Mouse (Mus musculus): ENCODE measurements around the gene Pigm.

Gene Pigm

GRCm38 (mm10) chr1:172413491-172414230 is 37.3 kb downstream of the Pigm start:
- no peak for ATAC-seq (ENCODE audit: low TSS enrichment)

GRCm38 (mm10) chr1:172414231-172414585 is 37.9 kb downstream of the Pigm start:
- ATAC-seq (ENCODE audit: low TSS enrichment): no peak

- no peak for ATAC-seq (ENCODE audit: low TSS enrichment)
Observed at GRCm38 (mm10) chr1:172415061-172415460, 38.7 kb downstream of the Pigm start.

GRCm38 (mm10) chr1:172418173-172418572 is 41.8 kb downstream of the Pigm start:
- no peak for ATAC-seq (ENCODE audit: low TSS enrichment)

- ATAC-seq (ENCODE audit: low TSS enrichment): no peak
Observed at GRCm38 (mm10) chr1:172418642-172419041, 42.3 kb downstream of the Pigm start.

- ATAC-seq (ENCODE audit: low TSS enrichment): no peak
Observed at GRCm38 (mm10) chr1:172420181-172420580, 43.8 kb downstream of the Pigm start.

DNA sequence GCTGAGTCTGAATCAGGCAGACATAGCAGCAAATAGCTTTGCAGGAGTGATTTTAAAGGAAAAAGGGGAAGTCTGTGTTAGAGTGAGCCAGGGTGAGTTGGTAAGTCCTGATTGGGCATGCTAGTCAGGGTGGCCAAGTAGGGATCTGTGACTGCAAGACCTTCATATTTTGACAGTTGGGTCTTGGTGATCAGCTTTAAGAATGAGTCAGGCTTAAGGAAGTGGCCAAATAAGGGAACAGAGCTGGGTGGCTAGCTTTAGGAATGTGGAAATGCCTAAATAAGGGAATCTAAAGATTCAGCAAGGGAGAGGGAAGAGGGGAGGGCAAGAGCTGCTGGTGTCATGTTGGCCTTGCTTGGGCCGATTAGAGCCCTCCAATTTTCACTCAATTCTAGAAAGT is 47.0 kb downstream of the Pigm start:
- no peak for ATAC-seq (ENCODE audit: low TSS enrichment)

- no peak for ATAC-seq (ENCODE audit: low TSS enrichment)
Observed at GRCm38 (mm10) chr1:172426419-172426818, 50.1 kb downstream of the Pigm start.

DNA sequence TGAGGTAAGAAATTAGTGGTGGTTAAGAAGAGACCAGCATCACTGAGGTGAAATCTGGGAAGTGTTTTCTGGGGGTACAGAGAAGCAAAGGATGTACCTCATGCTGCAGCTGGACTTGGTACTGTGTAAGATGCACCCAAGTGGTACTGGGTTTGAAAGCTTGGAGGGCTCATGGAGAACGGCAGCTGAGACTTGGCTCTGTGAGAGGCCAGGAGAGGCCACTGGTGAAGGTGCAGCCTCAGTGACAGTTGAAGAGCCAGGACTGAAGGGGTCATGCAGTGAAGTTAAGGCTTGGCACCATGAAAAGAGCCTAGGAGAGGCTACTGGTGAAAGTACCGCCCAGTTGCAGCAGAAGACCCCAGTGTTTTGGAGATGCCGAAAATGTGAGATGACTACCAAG is 51.5 kb downstream of the Pigm start:
- ATAC-seq (ENCODE audit: low TSS enrichment): no peak

GRCm38 (mm10) chr1:172428614-172429013 is 52.3 kb downstream of the Pigm start:
- no peak for ATAC-seq (ENCODE audit: low TSS enrichment)

GRCm38 (mm10) chr1:172430731-172431220 is 54.4 kb downstream of the Pigm start:
- no peak for ATAC-seq (ENCODE audit: low TSS enrichment)

GRCm38 (mm10) chr1:172431836-172432586 is 55.7 kb downstream of the Pigm start:
- no peak for ATAC-seq (ENCODE audit: low TSS enrichment)

- ATAC-seq (ENCODE audit: low TSS enrichment): no peak
Observed at GRCm38 (mm10) chr1:172432587-172432955, 56.2 kb downstream of the Pigm start.

- ATAC-seq (ENCODE audit: low TSS enrichment): no peak
Observed at GRCm38 (mm10) chr1:172433012-172433850, 56.9 kb downstream of the Pigm start.
